Mouse (Mus musculus): ENCODE measurements around the gene Dapp1. TPM values are rescaled to one million over a fixed set of nuclear protein-coding genes. Genes with fewer than 3 reads are reported as not detected.

The Dapp1 gene
- 70.9 TPM for polyA plus RNA-seq (2017; shearing (Covaris generic))

DNA sequence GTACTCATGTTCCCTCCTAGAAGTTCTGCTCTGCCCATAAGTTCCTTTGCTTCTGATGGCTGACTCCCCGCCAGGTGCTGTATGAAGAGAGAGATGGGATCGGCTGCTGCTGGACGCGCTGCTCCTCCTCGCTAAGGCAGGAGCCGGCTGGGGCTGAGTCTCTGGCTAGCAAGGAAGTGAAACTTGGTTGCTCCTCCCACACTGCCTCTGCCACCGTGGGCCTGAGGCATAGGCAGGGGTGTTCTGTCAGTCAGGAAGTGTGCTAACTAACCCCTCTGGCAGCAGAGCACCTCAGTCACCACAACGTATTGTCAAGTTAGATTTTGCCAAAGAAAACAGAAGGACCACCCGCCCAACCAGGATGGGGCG is at the start of gene Dapp1:
Gene Dapp1 (minus strand): TSS at position 164 of the 369 bp plus-strand sequence.

DNA sequence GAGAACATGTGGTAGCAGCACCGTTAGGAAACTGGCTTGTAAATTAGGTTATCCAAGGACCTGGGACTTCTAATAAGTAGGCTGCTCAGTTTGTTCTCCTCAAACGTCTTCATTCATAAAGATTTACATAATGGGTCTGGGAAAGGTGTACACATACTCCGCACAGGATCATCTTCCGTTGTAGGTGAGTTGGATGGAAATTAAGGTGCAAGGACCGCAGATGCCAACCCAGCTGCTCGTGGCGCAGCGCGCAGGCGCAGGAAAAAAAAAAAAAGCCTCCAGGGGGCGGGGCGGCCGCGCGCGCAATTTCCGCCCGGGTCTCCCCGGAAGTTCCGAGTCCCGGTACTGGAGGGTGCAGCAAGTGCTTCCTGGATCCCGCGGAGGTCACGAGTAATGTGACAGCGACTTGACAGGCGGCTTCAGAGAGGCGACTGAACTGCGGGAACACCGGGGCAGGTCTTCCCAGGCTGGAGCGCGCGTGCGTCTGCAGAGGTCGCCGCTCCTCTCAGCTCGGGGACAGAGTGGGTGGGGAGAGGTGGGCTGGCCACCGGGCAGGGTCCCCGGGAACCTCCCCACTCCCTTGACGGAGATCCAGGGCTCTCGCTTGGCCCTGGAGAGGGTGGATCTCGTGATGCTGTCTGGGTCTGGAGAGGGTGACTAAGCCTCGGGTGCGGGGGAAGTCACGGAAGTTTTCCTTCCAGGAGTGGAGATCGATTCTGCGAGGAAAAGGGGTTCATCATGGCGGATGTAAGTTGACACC is 63.0 kb downstream of the Dapp1 start, which contains the start of gene Lamtor3:
Gene Lamtor3 (plus strand): TSS at position 335 of the 760 bp plus-strand sequence.

Other genes with a start within 250 kb of the Dapp1 start
- gene H2afz, start 117.1 kb downstream of the Dapp1 start, polyA plus RNA-seq (2017; shearing (Covaris generic)): 854 TPM
- gene Dnajb14, start 113.9 kb downstream of the Dapp1 start, polyA plus RNA-seq (2017; shearing (Covaris generic)): 5.5 TPM
- gene Lamtor3, start 63.0 kb downstream of the Dapp1 start, polyA plus RNA-seq (2017; shearing (Covaris generic)): 58.7 TPM
- not detected for gene 1110002E22Rik, start 83.5 kb upstream of the Dapp1 start, polyA plus RNA-seq (2017; shearing (Covaris generic))
- not detected for gene Gm5105, start 85.8 kb upstream of the Dapp1 start, polyA plus RNA-seq (2017; shearing (Covaris generic))
- gene Trmt10a, start 161.9 kb upstream of the Dapp1 start, polyA plus RNA-seq (2017; shearing (Covaris generic)): 7.0 TPM
- 6.5 TPM for gene Mttp, start 163.4 kb upstream of the Dapp1 start, polyA plus RNA-seq (2017; shearing (Covaris generic))
- not detected for gene 4930579F01Rik, start 212.3 kb upstream of the Dapp1 start, polyA plus RNA-seq (2017; shearing (Covaris generic))
- gene Adh7, start 236.2 kb upstream of the Dapp1 start, polyA plus RNA-seq (2017; shearing (Covaris generic)): not detected

All from naive thymus-derived CD4-positive, alpha-beta T cell, adult 5 months (primary cell).